30 mouse cellular contexts compared by ENCODE assay signal in genomic region chr12:29792998-29793397, GRCm38 (mm10).
DNase-seq lines count a peak whose midpoint lies in the region; ATAC-seq and TF ChIP-seq lines count a peak whose summit lies in the region.
"Had no signal": no experiment of that assay in that cellular context is flagged by ENCODE, and none has a peak within 500 bp of the region (broad histone marks: within the 10 kb centered on the region; RNA-seq: fewer than 3 reads in every experiment).

No protein-coding gene starts in this region.

- H3K27ac ChIP-seq in hindbrain, embryonic 14.5 days, result peak overlapping the region; percentile 16; the same call in 1 of the 2 replicates
- no peak overlapping the region for H3K27ac ChIP-seq in hindbrain, postnatal 0 days
- peak overlapping the region; percentile 53 for H3K27ac ChIP-seq in midbrain, embryonic 15.5 days
- H3K27ac ChIP-seq in intestine, postnatal 0 days (ENCODE audit: low read depth, low read length), result no peak overlapping the region
- H3K27ac ChIP-seq: embryonic facial prominence, embryonic 10.5 days; embryonic facial prominence, embryonic 15.5 days; forebrain, embryonic 12.5 days; heart, embryonic 10.5 days; heart, embryonic 15.5 days; limb, embryonic 10.5 days; limb, embryonic 15.5 days; liver, embryonic 14.5 days; macrophage had no signal

- no peak for DNase-seq in hindbrain, embryonic 14.5 days (ENCODE audit: low spot score)
- no peak for DNase-seq in hindbrain, postnatal 0 days (ENCODE audit: low spot score)
- peak; percentile 54 for DNase-seq in brain, embryonic 14.5 days (ENCODE audit: low read depth)
- peak; percentile 42 for DNase-seq in retina, embryonic 14.5 days (ENCODE audit: low spot score)
- no peak for DNase-seq in adrenal gland, adult 8-10 months
- DNase-seq: adrenal gland, postnatal 25 days; cerebellum, adult 8-10 months; cerebellum, postnatal 25 days; gastrocnemius, postnatal 25 days; heart, adult 11 months; kidney, adult 11 months; kidney, postnatal 14 days; layer of hippocampus, adult 9-11 months; lung, adult 2 months; lung, postnatal 10 days; thymus, adult 2 months; thymus, postnatal 36 days had no signal

- ATAC-seq in hindbrain, embryonic 14.5 days (ENCODE audit: low FRiP score), result no peak
- ATAC-seq in hindbrain, postnatal 0 days, result no peak
- no peak for ATAC-seq in midbrain, embryonic 15.5 days (replicated peaks)
- ATAC-seq in intestine, postnatal 0 days, result no peak
- ATAC-seq: CD4-positive, CD25-positive, alpha-beta regulatory T cell, adult 4 months had no signal

- H3K9me3 ChIP-seq in hindbrain, embryonic 14.5 days (ENCODE audit: control insufficient read depth, low read length), result no peaks in the 10 kb centered on the region
- H3K9me3 ChIP-seq in hindbrain, postnatal 0 days (ENCODE audit: low read length), result no peaks in the 10 kb centered on the region
- no peaks in the 10 kb centered on the region for H3K9me3 ChIP-seq in midbrain, embryonic 15.5 days
- no peaks in the 10 kb centered on the region for H3K9me3 ChIP-seq in intestine, postnatal 0 days (ENCODE audit: control insufficient read depth)
- H3K9me3 ChIP-seq: embryonic facial prominence, embryonic 10.5 days; embryonic facial prominence, embryonic 15.5 days; forebrain, embryonic 12.5 days; heart, embryonic 10.5 days; heart, embryonic 15.5 days; limb, embryonic 10.5 days; limb, embryonic 15.5 days had no signal

- no peak for TF ChIP-seq POLR2A in brain, embryonic 14.5 days (IDR thresholded peaks at IDR 0.05; ENCODE audit: borderline replicate concordance, extremely low read depth, insufficient read depth, insufficient read length, poor library complexity, severe bottlenecking)

- 70% methylated on average over 5 of the region's 5 CpGs for WGBS in hindbrain, embryonic 14.5 days
- 76% methylated on average over 5 of the region's 5 CpGs for WGBS in hindbrain, postnatal 0 days
- 37% methylated on average over 5 of the region's 5 CpGs for WGBS in midbrain, embryonic 15.5 days
- WGBS in intestine, postnatal 0 days, result 78% methylated on average over 5 of the region's 5 CpGs

- H3K4me2 ChIP-seq in hindbrain, embryonic 14.5 days (replicated peaks), result no peak overlapping the region
- no peak overlapping the region for H3K4me2 ChIP-seq in hindbrain, postnatal 0 days (ENCODE audit: low read depth, low read length)
- no peak overlapping the region for H3K4me2 ChIP-seq in midbrain, embryonic 15.5 days
- H3K4me2 ChIP-seq in intestine, postnatal 0 days (replicated peaks; ENCODE audit: low read depth), result no peak overlapping the region
- H3K4me2 ChIP-seq: embryonic facial prominence, embryonic 15.5 days; forebrain, embryonic 12.5 days; heart, embryonic 15.5 days; limb, embryonic 15.5 days had no signal

- H3K36me3 ChIP-seq in hindbrain, embryonic 14.5 days (replicated peaks; ENCODE audit: control insufficient read depth, insufficient read depth), result no peaks in the 10 kb centered on the region
- no peaks in the 10 kb centered on the region for H3K36me3 ChIP-seq in hindbrain, postnatal 0 days (ENCODE audit: insufficient read depth, low read length)
- H3K36me3 ChIP-seq in midbrain, embryonic 15.5 days (replicated peaks), result no peaks in the 10 kb centered on the region
- H3K36me3 ChIP-seq in intestine, postnatal 0 days (ENCODE audit: control insufficient read depth, insufficient read depth), result no peaks in the 10 kb centered on the region
- H3K36me3 ChIP-seq: embryonic facial prominence, embryonic 10.5 days; embryonic facial prominence, embryonic 15.5 days; forebrain, embryonic 12.5 days; heart, embryonic 10.5 days; heart, embryonic 15.5 days; limb, embryonic 10.5 days; limb, embryonic 15.5 days had no signal

- TF ChIP-seq CTCF in hindbrain, postnatal 0 days (IDR thresholded peaks at IDR 0.05; ENCODE audit: low read depth), result no peak
- TF ChIP-seq CTCF in brain, embryonic 14.5 days (IDR thresholded peaks at IDR 0.05; ENCODE audit: borderline replicate concordance, extremely low read depth, insufficient read depth, insufficient read length), result no peak
- no peak for TF ChIP-seq CTCF in intestine, postnatal 0 days (IDR thresholded peaks at IDR 0.05; ENCODE audit: low read depth)

- no peaks in the 10 kb centered on the region for H3K27me3 ChIP-seq in hindbrain, embryonic 14.5 days (ENCODE audit: control insufficient read depth, insufficient read depth, low read length)
- H3K27me3 ChIP-seq in hindbrain, postnatal 0 days (ENCODE audit: insufficient read depth, low read length), result no peaks in the 10 kb centered on the region
- no peaks in the 10 kb centered on the region for H3K27me3 ChIP-seq in midbrain, embryonic 15.5 days (replicated peaks)
- H3K27me3 ChIP-seq in intestine, postnatal 0 days (replicated peaks; ENCODE audit: control insufficient read depth, insufficient read depth, low read length), result no peaks in the 10 kb centered on the region
- H3K27me3 ChIP-seq: embryonic facial prominence, embryonic 15.5 days; forebrain, embryonic 12.5 days; heart, embryonic 15.5 days; limb, embryonic 15.5 days had no signal

- no peak overlapping the region for H3K9ac ChIP-seq in hindbrain, embryonic 14.5 days
- no peak overlapping the region for H3K9ac ChIP-seq in hindbrain, postnatal 0 days (replicated peaks; ENCODE audit: low read length)
- H3K9ac ChIP-seq in midbrain, embryonic 15.5 days, result no peak overlapping the region
- no peak overlapping the region for H3K9ac ChIP-seq in intestine, postnatal 0 days (ENCODE audit: low read depth, low read length)
- H3K9ac ChIP-seq: embryonic facial prominence, embryonic 15.5 days; forebrain, embryonic 12.5 days; heart, embryonic 15.5 days; limb, embryonic 15.5 days; liver, embryonic 14.5 days had no signal

- peaks cover 34% of the 10 kb centered on the region for H3K4me1 ChIP-seq in hindbrain, embryonic 14.5 days (replicated peaks; ENCODE audit: control insufficient read depth, insufficient read depth, low read length)
- 0 out of 2 replicates have a peak, but pooled peaks cover 12% of the 10 kb centered on the region for H3K4me1 ChIP-seq in hindbrain, postnatal 0 days (ENCODE audit: insufficient read depth, low read length)
- peaks cover 35% of the 10 kb centered on the region for H3K4me1 ChIP-seq in midbrain, embryonic 15.5 days
- H3K4me1 ChIP-seq in intestine, postnatal 0 days (replicated peaks; ENCODE audit: control insufficient read depth, insufficient read depth, low read length), result no peaks in the 10 kb centered on the region
- H3K4me1 ChIP-seq: embryonic facial prominence, embryonic 10.5 days had no signal

- H3K4me3 ChIP-seq in hindbrain, embryonic 14.5 days (replicated peaks; ENCODE audit: low read length), result no peak overlapping the region
- H3K4me3 ChIP-seq in hindbrain, postnatal 0 days (ENCODE audit: low read length), result no peak overlapping the region
- no peak overlapping the region for H3K4me3 ChIP-seq in midbrain, embryonic 15.5 days
- no peak overlapping the region for H3K4me3 ChIP-seq in intestine, postnatal 0 days (ENCODE audit: low read depth, low read length)
- H3K4me3 ChIP-seq: embryonic facial prominence, embryonic 10.5 days; embryonic facial prominence, embryonic 15.5 days; forebrain, embryonic 12.5 days; heart, embryonic 10.5 days; heart, embryonic 15.5 days; limb, embryonic 10.5 days; limb, embryonic 15.5 days; myocyte had no signal

Comparison
In these comparisons a context has a peak if more than half of its experiments do, and no peak if none do; other contexts are left out.
1. H3K27ac ChIP-seq: peak in hindbrain, embryonic 14.5 days (single experiment) and midbrain, embryonic 15.5 days (single experiment); none in hindbrain, postnatal 0 days (single experiment) and intestine, postnatal 0 days (single experiment).
2. DNase-seq: peak in brain, embryonic 14.5 days (single experiment) and retina, embryonic 14.5 days (single experiment); none in hindbrain, embryonic 14.5 days (single experiment), hindbrain, postnatal 0 days (single experiment) and adrenal gland, adult 8-10 months (single experiment).